Mouse (Mus musculus): ENCODE results near the gene Gpr12. TPM values are rescaled to one million over a fixed set of nuclear protein-coding genes. Genes with fewer than 3 reads are reported as not detected.
"Not testable (repeated sequence)": the region's sequence is repeated elsewhere in the genome, so short reads cannot be mapped to it uniquely, and the experiment has no call there.

The Gpr12 gene
- not detected in 2 replicates for total RNA-seq (2015; ENCODE audit: low replicate concordance)
- total RNA-seq (2017; ENCODE audit: low replicate concordance) = 0.23 and 0.51 TPM in 2 replicates

GRCm38 (mm10) chr5:146584478-146585306, at the start of gene Gpr12:
Gene Gpr12 (minus strand): TSS chr5:146585239.
- no peak for ATAC-seq (replicated peaks; ENCODE audit: low FRiP score, poor library complexity, severe bottlenecking)

DNA sequence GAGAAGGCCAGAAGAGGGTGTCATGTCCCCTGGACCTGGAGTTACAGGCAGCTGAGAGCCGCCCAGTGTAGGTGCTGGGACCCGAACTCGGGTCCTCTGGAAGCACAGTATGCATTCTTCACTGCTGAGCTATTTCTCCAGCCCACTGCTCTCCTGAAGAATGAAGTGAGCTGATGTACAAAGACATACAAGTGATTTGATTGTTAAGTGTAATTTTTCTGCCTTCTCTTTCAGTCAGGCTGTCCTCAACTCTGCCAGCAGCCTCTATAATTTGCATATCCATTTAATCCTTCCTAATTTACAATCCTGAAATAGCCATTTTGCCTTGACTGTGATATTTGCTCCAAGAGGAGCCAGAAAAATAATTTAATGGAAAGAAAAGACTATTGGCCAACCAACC, 46.6 kb upstream of the Gpr12 start:
- ATAC-seq (replicated peaks; ENCODE audit: low FRiP score, poor library complexity, severe bottlenecking) = no peak

GRCm38 (mm10) chr5:146630961-146631360, 45.9 kb upstream of the Gpr12 start:
- no peak for ATAC-seq (replicated peaks; ENCODE audit: low FRiP score, poor library complexity, severe bottlenecking)

- no peak for ATAC-seq (replicated peaks; ENCODE audit: low FRiP score, poor library complexity, severe bottlenecking)
Observed at GRCm38 (mm10) chr5:146629636-146630035, 44.6 kb upstream of the Gpr12 start.

DNA sequence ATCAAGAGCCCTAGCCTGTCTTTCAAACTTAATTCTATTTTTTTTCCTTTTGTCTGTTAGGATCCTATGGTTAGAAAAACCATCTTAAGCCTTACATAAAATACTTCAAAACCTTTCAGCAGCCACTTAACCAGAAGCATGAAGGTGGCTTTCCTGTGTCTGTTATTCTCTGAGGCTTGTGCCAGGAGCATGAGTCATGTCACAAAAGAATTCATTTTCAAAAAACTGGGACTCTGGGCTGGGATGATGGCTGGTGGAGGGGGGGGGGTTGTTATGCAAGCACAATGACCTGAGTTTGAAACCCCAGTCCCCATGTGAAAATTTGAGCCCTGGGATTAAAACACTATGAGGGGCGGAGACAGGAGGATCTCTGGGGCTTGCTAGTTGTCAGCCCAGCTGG, 43.8 kb upstream of the Gpr12 start:
- ATAC-seq (replicated peaks; ENCODE audit: low FRiP score, poor library complexity, severe bottlenecking) = no peak

GRCm38 (mm10) chr5:146627901-146628300, 42.9 kb upstream of the Gpr12 start:
- ATAC-seq (replicated peaks; ENCODE audit: low FRiP score, poor library complexity, severe bottlenecking) = no peak

DNA sequence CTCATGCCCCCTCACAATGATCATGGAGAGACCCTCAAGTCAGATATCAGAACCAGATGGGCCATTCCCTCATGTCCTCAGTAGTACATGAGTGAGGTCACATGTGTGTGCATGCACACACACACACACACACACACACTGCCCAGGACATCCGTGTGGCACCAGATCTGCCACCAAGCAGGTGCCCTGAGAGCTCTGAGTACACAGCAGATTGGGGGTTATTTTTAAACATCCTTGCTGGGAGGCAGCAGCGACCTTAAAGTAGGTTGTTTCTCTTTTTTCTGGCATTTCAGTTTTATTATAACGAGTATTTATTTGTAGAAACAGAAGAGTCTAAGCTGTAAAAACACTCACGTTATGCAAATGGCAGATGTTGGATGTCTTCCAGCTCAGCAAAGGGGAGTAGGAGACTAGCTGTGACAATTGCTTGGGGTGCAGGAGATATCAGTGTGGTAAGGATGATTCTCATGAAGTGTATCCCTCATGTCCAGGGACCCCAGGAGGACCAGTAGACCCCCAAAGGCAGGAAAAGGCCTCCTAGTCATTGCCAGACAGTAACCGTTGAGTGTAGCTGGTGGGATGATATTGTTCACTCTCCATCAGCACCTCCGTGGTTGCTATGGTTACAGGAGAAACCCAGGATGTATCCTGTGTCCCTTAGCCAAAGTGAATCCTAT, 40.7 kb upstream of the Gpr12 start:
- ATAC-seq (replicated peaks; ENCODE audit: low FRiP score, poor library complexity, severe bottlenecking) = no peak

- ATAC-seq (replicated peaks; ENCODE audit: low FRiP score, poor library complexity, severe bottlenecking) = no peak
Observed at GRCm38 (mm10) chr5:146611830-146612229, 26.8 kb upstream of the Gpr12 start.

- no peak for ATAC-seq (replicated peaks; ENCODE audit: low FRiP score, poor library complexity, severe bottlenecking)
Observed at GRCm38 (mm10) chr5:146611009-146611408, 26.0 kb upstream of the Gpr12 start.

DNA sequence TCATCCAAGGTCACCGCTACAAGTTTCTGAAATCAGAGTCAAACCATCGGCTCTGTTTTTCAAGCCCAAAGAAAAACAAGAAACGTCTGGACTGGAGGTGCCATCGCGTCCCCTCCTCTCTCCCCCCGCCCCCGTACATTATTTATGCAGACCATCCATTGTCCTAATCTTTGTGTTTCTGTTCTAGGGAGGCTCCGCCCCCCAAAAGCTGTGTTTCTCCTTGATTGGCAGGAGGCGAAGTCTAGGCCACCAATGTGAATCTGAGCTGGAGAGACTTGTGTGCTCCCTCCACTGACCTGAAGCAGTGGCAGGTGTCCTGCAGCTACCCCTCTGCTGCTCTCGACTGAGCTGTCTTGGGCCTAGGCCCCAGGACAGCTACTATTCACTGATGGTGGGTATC, 24.6 kb upstream of the Gpr12 start:
- ATAC-seq (replicated peaks; ENCODE audit: low FRiP score, poor library complexity, severe bottlenecking) = no peak

- ATAC-seq (replicated peaks; ENCODE audit: low FRiP score, poor library complexity, severe bottlenecking) = no peak
Observed at GRCm38 (mm10) chr5:146607816-146608215, 22.8 kb upstream of the Gpr12 start.

DNA sequence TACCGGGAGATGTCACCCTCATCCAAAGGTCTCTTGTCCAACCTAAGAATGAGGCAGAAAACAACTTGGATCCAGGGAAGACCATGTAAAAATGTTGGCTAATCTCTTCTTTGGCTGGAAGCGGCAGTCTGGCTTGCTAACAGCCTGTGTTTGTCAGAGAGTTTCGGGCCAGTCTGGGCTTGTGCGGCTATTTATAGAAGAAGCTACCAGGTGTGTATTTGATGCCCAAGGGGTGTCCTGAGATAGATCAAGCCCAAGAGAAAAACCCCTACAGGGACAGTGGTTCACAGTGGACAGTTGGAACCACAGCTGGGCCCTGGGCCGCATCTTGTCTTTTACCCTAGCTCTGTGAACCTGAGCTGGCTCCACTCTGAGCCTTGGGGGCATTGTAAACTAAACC, 21.9 kb upstream of the Gpr12 start:
- no peak for ATAC-seq (replicated peaks; ENCODE audit: low FRiP score, poor library complexity, severe bottlenecking)

DNA sequence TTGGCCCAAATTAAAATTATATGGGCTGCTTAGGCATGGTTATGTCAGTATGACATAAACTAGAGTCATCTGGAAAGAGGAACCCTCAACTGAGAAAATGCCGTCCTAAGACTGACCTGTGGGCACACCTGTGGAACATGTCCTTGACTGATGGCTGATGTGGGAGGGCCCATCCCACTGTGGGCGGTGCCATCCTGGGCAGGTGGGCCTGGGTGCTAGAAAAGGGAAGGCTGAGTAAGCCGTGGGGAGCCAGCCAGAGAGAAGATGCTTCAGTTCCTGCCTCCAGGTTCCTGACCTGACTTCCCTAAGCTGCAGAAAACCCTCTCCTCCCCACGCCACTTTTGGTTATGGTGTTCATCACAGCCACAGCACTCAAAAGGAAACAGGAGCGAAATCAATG, 21.2 kb upstream of the Gpr12 start:
- ATAC-seq (replicated peaks; ENCODE audit: low FRiP score, poor library complexity, severe bottlenecking) = no peak

DNA sequence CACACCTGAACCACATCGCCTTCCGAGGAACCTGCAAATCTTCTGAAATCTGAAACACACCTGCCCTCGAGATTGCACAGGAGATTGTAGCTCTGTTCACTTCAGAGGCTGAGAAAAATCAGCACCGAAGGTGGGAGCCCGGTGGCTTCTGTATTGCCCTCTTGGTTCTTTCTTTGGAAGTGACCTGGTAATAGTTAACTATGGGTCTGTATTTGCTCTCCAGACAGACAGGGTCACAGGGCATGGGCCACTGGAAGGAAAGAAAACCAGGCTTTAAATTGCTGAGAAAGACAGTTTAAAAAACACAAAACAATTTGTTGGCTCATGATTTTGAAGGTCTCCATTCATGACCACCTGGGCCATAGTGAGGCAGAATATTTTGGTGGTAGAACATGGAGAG, 14.9 kb upstream of the Gpr12 start:
- no peak for ATAC-seq (replicated peaks; ENCODE audit: low FRiP score, poor library complexity, severe bottlenecking)

DNA sequence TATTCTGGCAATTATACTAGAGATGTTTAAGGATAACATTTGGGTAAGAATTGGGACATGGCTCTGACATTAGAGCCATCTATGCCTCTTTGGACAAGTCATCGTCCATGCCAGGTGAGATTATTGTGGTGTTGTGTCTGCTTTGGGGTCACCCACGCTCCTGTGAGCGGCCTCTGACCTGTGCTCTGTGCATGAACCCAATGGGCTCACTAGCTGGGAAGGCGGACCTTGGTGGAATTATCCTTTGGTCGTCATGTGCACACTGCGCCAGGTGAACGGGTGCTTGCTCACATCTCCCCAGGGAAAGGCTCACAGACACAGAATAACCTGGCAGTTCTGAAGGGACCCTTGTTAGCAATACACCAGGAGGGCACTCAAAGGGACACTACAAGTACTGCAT, 14.2 kb upstream of the Gpr12 start:
- ATAC-seq (replicated peaks; ENCODE audit: low FRiP score, poor library complexity, severe bottlenecking) = not testable (repeated sequence)

- ATAC-seq (replicated peaks; ENCODE audit: low FRiP score, poor library complexity, severe bottlenecking) = no peak
Observed at GRCm38 (mm10) chr5:146598215-146599119, 13.4 kb upstream of the Gpr12 start.

- ATAC-seq (replicated peaks; ENCODE audit: low FRiP score, poor library complexity, severe bottlenecking) = no peak
Observed at GRCm38 (mm10) chr5:146597503-146597874, 12.4 kb upstream of the Gpr12 start.

- no peak for ATAC-seq (replicated peaks; ENCODE audit: low FRiP score, poor library complexity, severe bottlenecking)
Observed at GRCm38 (mm10) chr5:146596612-146597502, 11.8 kb upstream of the Gpr12 start.

- no peak for ATAC-seq (replicated peaks; ENCODE audit: low FRiP score, poor library complexity, severe bottlenecking)
Observed at GRCm38 (mm10) chr5:146592580-146592979, 7.5 kb upstream of the Gpr12 start.

All from erythroid progenitor cell, adult 5-6 weeks (primary cell).